Mouse (Mus musculus) gastrocnemius, adult 8-10 months (tissue): ENCODE data around the gene Tyrp1. TPM values are rescaled to one million over a fixed set of nuclear protein-coding genes. Genes with fewer than 3 reads are reported as not detected.

Experiments used
- DNase-seq, 2 experiments: peaks; one replicate each; pipeline ENCODE4 v3.0.0; 2022; ENCODE audit warnings: low spot score in 2 of 2
- total RNA-seq, 4 experiments: library from RNA; stranded (reverse); gene quantifications; 2 replicates each; pipeline ENCODE4 v1.2.4; 2022

Tyrp1 gene
- total RNA-seq, 4 experiments from 2014 or later = not detected

DNA sequence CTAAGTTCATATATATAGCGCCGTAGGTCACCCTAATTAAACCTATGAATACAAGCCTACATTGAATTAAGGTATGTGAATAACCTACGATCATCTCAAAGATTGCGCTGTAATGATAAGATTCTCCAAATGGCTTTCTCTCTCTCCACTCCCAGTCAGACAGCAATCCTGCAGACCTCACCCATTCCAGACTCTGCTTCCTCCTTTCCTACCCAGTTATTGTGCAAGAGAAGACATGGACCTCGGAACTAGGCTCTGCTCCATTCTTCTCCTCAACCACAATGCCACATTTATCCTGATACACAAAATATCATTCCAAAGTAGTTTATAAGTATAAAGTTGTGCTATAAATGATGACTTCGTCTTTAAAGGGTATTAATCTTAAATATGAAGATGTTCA is 57.1 kb downstream of the Tyrp1 start:
- no peak for DNase-seq

- DNase-seq = no peak
Observed at GRCm38 (mm10) chr4:80895278-80895894, 61.5 kb downstream of the Tyrp1 start.

Other genes with a start within 250 kb of the Tyrp1 start
- gene Lurap1l, start 76.5 kb downstream of the Tyrp1 start, total RNA-seq = under 1 TPM; 0.60 to 0.64 (median 0.62) TPM